In genomic region chr1:160874757-160875156, GRCm38 (mm10) we compare ENCODE assay signal across 19 mouse cellular contexts. TPM values are rescaled to one million over a fixed set of nuclear protein-coding genes. Genes with fewer than 3 reads are reported as not detected.
A peak's percentile ranks its signal among the peaks of the same experiment; 100 is the strongest.
DNase-seq lines count a peak whose midpoint lies in the region; ATAC-seq and TF ChIP-seq lines count a peak whose summit lies in the region.
"Had no signal": no experiment of that assay in that cellular context is flagged by ENCODE, and none has a peak within 500 bp of the region (broad histone marks: within the 10 kb centered on the region; RNA-seq: fewer than 3 reads in every experiment).

No protein-coding gene starts in this region.

- ATAC-seq in megakaryocyte-erythroid progenitor cell, adult 5-6 weeks (replicated peaks; ENCODE audit: low FRiP score, low TSS enrichment, poor library complexity, severe bottlenecking), result peak; percentile 61; the same call in 1 of the 2 replicates
- no peak for ATAC-seq in frontal cortex, adult (ENCODE audit: low TSS enrichment)
- ATAC-seq: forebrain, embryonic 16.5 days; hindbrain, postnatal 0 days had no signal

- no peaks in the 10 kb centered on the region for H3K27me3 ChIP-seq in C2C12 (ENCODE audit: control insufficient read depth, insufficient read depth, insufficient read length)
- H3K27me3 ChIP-seq in cerebellum, adult 2 months (ENCODE audit: control insufficient read depth, insufficient read depth, low read length), result no peaks in the 10 kb centered on the region
- H3K27me3 ChIP-seq: embryonic facial prominence, embryonic 13.5 days; forebrain, embryonic 12.5 days; heart, embryonic 13.5 days; hindbrain, embryonic 13.5 days had no signal

- H3K27ac ChIP-seq in cerebellum, adult 2 months (ENCODE audit: insufficient read depth, low read length), result no peak overlapping the region
- H3K27ac ChIP-seq: embryonic facial prominence, embryonic 13.5 days; forebrain, embryonic 12.5 days; heart, embryonic 13.5 days; hindbrain, embryonic 13.5 days; hindbrain, postnatal 0 days had no signal

- WGBS in cerebellum, adult 2 months, result 89% methylated on average over 1 of the region's 1 CpGs

- no peaks in the 10 kb centered on the region for H3K36me3 ChIP-seq in C2C12 (ENCODE audit: control insufficient read depth, insufficient read depth)
- H3K36me3 ChIP-seq: embryonic facial prominence, embryonic 13.5 days; forebrain, embryonic 12.5 days; heart, embryonic 13.5 days; hindbrain, embryonic 13.5 days had no signal

- no peak overlapping the region for H3ac ChIP-seq in C2C12 (ENCODE audit: control insufficient read depth, insufficient read length, low read depth)

- no peak overlapping the region for H3K4me3 ChIP-seq in C2C12 (ENCODE audit: insufficient read depth, poor library complexity, severe bottlenecking)
- H3K4me3 ChIP-seq in cerebellum, adult 2 months (replicated peaks; ENCODE audit: insufficient read depth, low read depth, low read length), result no peak overlapping the region
- H3K4me3 ChIP-seq: embryonic facial prominence, embryonic 13.5 days; forebrain, embryonic 12.5 days; heart, embryonic 13.5 days; hindbrain, embryonic 13.5 days had no signal

- no peak for TF ChIP-seq POLR2A in cerebellum, adult 2 months (IDR thresholded peaks at IDR 0.05; ENCODE audit: borderline replicate concordance, insufficient read depth, low read length)

- no peaks in the 10 kb centered on the region for H3K4me1 ChIP-seq in cerebellum, adult 2 months (ENCODE audit: control insufficient read depth, insufficient read depth, low read length)
- H3K4me1 ChIP-seq: embryonic facial prominence, embryonic 13.5 days; forebrain, embryonic 12.5 days; hindbrain, embryonic 13.5 days had no signal

- intact Hi-C loops in left cerebral cortex, postnatal 14 days (cut with DNase I), result no loop called here

- DNase-seq in 3134 (ENCODE audit: extremely low read depth, insufficient read length, low spot score), result peak; percentile 15
- DNase-seq in NIH3T3 (ENCODE audit: low read depth), result peak; percentile 14
- no peak for DNase-seq in cerebellum, adult 2 months
- DNase-seq in left cerebral cortex, postnatal 14 days (ENCODE audit: low spot score in 2 of 2), result no peak
- DNase-seq: adrenal gland, postnatal 10 days; B cell, adult 2 months; cerebellum, adult 11 months; cerebellum, adult 9-10 months; cerebellum, postnatal 25 days; gastrocnemius, postnatal 14 days had no signal

- no peaks in the 10 kb centered on the region for H3K79me3 ChIP-seq in C2C12 (ENCODE audit: low read depth)

- no peak for TF ChIP-seq CTCF in C2C12 (IDR thresholded peaks at IDR 0.05; ENCODE audit: control insufficient read depth, insufficient read depth, insufficient read length)
- TF ChIP-seq CTCF in cerebellum, adult 2 months (IDR thresholded peaks at IDR 0.05; ENCODE audit: borderline replicate concordance, insufficient read depth, low read depth, low read length), result no peak

- H3K79me2 ChIP-seq in C2C12 (ENCODE audit: control insufficient read depth, insufficient read depth), result no peaks in the 10 kb centered on the region

TF ChIP-seq in C2C12, 6 proteins besides CTCF, POLR2A, EP300 and RAD21:
- TF ChIP-seq MYOG (IDR thresholded peaks at IDR 0.05; ENCODE audit: control insufficient read depth, extremely low read depth, insufficient read length), result no peak
- no peak for TF ChIP-seq MAX (IDR thresholded peaks at IDR 0.05)
- no peak for TF ChIP-seq CEBPB (IDR thresholded peaks at IDR 0.05; ENCODE audit: low read depth)
- TF ChIP-seq MYOD1 (IDR thresholded peaks at IDR 0.05; ENCODE audit: control insufficient read depth, insufficient read length, low read depth), result peak; percentile 32

RNA-seq across cellular contexts. Expression of gene Rc3h1, which starts 31.5 kb away (rescaled TPM):
- polyA plus RNA-seq in C2C12 (2012; fragmentation: generic; extraction: Trizol), result 4.0 TPM
- 31.5 and 34.3 TPM in 2 replicates for total RNA-seq in megakaryocyte-erythroid progenitor cell, adult 5-6 weeks (2014; fragmentation: Nextera tagmentation)
- 18.6 and 28.3 TPM in 2 replicates for total RNA-seq in megakaryocyte-erythroid progenitor cell, adult 5-6 weeks (2017)
- polyA plus RNA-seq in cerebellum, adult 2 months (2012; rRNA removed), result 12.0 TPM in 2 replicates
- 10 to 100 TPM; 38.3 to 41.8 TPM for total RNA-seq in left cerebral cortex, postnatal 14 days (2021)

Comparison
In these comparisons a context has a peak if more than half of its experiments do, and no peak if none do; other contexts are left out.
1. DNase-seq: peak in 3134 (single experiment) and NIH3T3 (single experiment); none in cerebellum, adult 2 months (0 of 2) and left cerebral cortex, postnatal 14 days (0 of 2).